Mouse (Mus musculus): Measurements from ENCODE around the gene Ankrd35. TPM values are rescaled to one million over a fixed set of nuclear protein-coding genes. Genes with fewer than 3 reads are reported as not detected.
"Not testable (repeated sequence)": the region's sequence is repeated elsewhere in the genome, so short reads cannot be mapped to it uniquely, and the experiment has no call there.

Gene Ankrd35
- polyA plus RNA-seq, 2 experiments: 3.7 to 4.2 TPM

DNA sequence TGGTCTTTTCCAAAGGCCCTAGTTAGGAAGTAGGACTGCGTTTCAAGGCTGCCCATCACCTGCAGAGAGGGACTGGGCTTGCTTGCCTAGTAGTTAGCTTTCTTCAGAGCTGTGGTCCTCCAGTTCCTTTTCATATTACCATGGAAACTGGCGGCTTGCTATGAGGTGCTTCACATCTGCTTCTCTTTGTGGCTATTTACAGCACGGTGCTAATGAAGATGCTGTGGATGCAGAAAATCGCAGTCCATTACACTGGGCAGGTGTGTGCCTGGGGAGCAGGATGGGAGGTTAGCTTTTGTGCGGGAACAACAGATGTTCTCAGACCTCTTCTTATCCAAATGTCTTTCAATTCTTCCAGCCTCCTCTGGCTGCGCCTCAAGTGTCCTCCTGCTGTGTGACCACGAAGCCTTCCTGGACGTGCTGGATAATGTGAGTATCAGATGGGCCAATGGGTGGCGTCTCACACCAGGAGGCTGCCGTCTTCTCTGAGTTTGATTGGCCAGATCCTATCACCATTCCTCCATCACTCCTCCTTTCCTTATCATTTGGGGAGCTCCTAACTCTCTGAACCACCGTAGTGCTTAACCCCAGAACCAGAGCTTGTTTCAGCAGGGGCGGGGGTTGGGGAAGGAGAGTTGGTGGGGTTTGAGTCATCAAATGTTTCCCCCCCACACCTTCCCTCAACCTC, 10.5 kb downstream of the Ankrd35 start:
- no peak for TF ChIP-seq POLR2A (IDR thresholded peaks at IDR 0.05; ENCODE audit: borderline replicate concordance, extremely low read depth, insufficient read depth, insufficient read length)
- H3K36me3 ChIP-seq (ENCODE audit: control insufficient read depth, insufficient read depth, low read length): no peaks in the 10 kb centered on the region
- H3K4me1 ChIP-seq (ENCODE audit: control insufficient read depth, insufficient read depth, low read length): peaks cover 6% of the 10 kb centered on the region; the same call in 1 of the 2 replicates
- no peak overlapping the region for H3K27ac ChIP-seq (replicated peaks; ENCODE audit: low read depth, low read length)
- H3K27me3 ChIP-seq (ENCODE audit: control insufficient read depth, insufficient read depth, low read length): 0 out of 2 replicates have a peak, but pooled peaks cover 11% of the 10 kb centered on the region
- no peak overlapping the region for H3K9ac ChIP-seq (ENCODE audit: low read depth, low read length, severe bottlenecking)
- 20% methylated on average over 12 of the region's 12 CpGs for WGBS
- DNase-seq (ENCODE audit: low spot score) (no peak), ATAC-seq (ENCODE audit: low FRiP score, low read depth) (no peak)
- H3K4me3 ChIP-seq (replicated peaks; ENCODE audit: low read length): no peak overlapping the region
- H3K9me3 ChIP-seq (ENCODE audit: control insufficient read depth, low read length): no peaks in the 10 kb centered on the region
- no peak overlapping the region for H3K4me2 ChIP-seq (replicated peaks; ENCODE audit: low read depth, low read length, severe bottlenecking)

DNA sequence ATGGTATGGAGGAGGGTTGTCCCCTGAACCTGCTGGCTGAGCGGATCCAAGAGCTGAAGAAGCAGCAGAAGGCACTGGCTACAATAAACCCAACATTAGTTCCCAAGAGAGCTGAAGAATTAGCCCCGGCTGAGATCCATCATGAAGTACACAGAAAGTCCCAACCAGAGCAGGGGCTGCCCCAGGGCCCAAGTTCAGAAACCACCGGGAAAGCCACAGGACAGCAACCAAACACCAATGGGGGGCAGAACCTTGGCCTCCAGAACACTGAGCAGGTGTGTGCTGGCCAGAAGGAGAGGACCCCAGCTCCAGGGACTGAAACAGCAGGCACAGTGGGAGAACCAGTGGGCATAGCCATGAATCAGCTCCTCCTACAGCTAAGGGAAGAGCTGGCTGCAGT, 13.6 kb downstream of the Ankrd35 start:
- no peak for DNase-seq (ENCODE audit: low spot score)
- WGBS: 78% methylated on average over 3 of the region's 3 CpGs
- H3K4me1 ChIP-seq (ENCODE audit: control insufficient read depth, insufficient read depth, low read length): peaks cover 6% of the 10 kb centered on the region; the same call in 1 of the 2 replicates
- no peak overlapping the region for H3K4me2 ChIP-seq (replicated peaks; ENCODE audit: low read depth, low read length, severe bottlenecking)
- H3K9me3 ChIP-seq (ENCODE audit: control insufficient read depth, low read length): no peaks in the 10 kb centered on the region
- no peak overlapping the region for H3K4me3 ChIP-seq (replicated peaks; ENCODE audit: low read length)
- no peak overlapping the region for H3K27ac ChIP-seq (replicated peaks; ENCODE audit: low read depth, low read length)
- TF ChIP-seq POLR2A (IDR thresholded peaks at IDR 0.05; ENCODE audit: borderline replicate concordance, extremely low read depth, insufficient read depth, insufficient read length): no peak
- no peak for ATAC-seq (ENCODE audit: low FRiP score, low read depth)
- 0 out of 2 replicates have a peak, but pooled peaks cover 11% of the 10 kb centered on the region for H3K27me3 ChIP-seq (ENCODE audit: control insufficient read depth, insufficient read depth, low read length)
- H3K36me3 ChIP-seq (ENCODE audit: control insufficient read depth, insufficient read depth, low read length): no peaks in the 10 kb centered on the region
- no peak overlapping the region for H3K9ac ChIP-seq (ENCODE audit: low read depth, low read length, severe bottlenecking)

DNA sequence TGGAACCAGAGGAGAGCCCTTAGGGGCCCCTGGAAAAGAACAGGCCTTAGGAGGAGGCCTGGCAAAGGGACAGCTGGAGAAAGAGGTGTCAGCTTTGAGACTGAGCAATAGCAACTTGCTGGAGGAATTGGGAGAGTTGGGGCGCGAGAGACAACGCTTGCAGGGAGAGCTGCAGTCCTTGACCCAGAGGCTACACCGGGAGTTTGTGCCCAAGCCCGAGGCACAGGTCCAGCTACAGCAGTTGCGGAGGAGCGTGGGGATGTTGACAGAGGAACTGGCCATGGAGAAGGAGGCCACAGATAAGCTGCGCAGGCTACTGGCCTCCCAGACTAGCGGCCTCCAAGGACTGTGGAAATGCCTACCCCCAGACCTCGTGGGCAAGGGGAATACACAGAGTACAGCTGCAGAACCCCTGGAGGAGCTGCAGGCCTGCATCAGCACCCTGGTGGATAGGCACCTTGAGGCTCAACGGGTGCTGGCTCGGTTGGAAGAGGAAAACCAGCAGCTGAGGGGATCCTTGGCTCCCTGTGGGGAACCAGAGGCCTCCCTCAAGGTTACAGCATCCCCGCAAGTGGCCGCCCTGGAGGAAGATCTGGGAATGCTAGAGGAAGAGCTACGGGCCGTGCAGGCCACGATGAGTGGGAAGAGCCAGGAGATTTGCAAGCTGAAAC, 14.4 kb downstream of the Ankrd35 start:
- TF ChIP-seq POLR2A (IDR thresholded peaks at IDR 0.05; ENCODE audit: borderline replicate concordance, extremely low read depth, insufficient read depth, insufficient read length): no peak
- Histone ChIP-seq H3K27me3 (ENCODE audit: control insufficient read depth, insufficient read depth, low read length) (0 out of 2 replicates have a peak, but pooled peaks cover 11% of the 10 kb centered on the region), H3K36me3 (ENCODE audit: control insufficient read depth, insufficient read depth, low read length) (no peaks in the 10 kb centered on the region), H3K4me1 (ENCODE audit: control insufficient read depth, insufficient read depth, low read length) (peaks cover 6% of the 10 kb centered on the region; the same call in 1 of the 2 replicates), H3K27ac (replicated peaks; ENCODE audit: low read depth, low read length) (no peak overlapping the region), H3K9me3 (ENCODE audit: control insufficient read depth, low read length) (no peaks in the 10 kb centered on the region), H3K9ac (ENCODE audit: low read depth, low read length, severe bottlenecking) (peak overlapping the region; percentile 49), H3K4me3 (replicated peaks; ENCODE audit: low read length) (peak overlapping the region; percentile 33), H3K4me2 (replicated peaks; ENCODE audit: low read depth, low read length, severe bottlenecking) (peak overlapping the region; percentile 56)
- ATAC-seq (ENCODE audit: low FRiP score, low read depth) (no peak), DNase-seq (ENCODE audit: low spot score) (no peak)
- 52% methylated on average over 17 of the region's 17 CpGs for WGBS

DNA sequence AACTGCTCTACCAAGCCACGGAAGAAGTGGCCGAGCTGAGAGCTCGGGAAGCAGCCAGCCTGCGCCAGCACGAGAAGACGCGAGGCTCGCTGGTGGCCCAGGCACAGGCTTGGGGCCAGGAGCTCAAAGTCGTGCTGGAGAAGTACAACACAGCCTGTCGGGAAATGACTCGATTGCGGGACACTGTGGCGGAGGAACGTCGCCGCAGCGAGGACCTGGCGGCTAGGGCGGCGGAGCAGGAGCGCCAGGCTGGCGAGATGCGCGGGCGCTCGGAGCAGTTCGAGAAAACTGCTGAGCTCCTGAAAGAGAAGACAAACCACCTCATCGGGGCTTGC, 14.9 kb downstream of the Ankrd35 start:
- no peak for ATAC-seq (ENCODE audit: low FRiP score, low read depth)
- Histone ChIP-seq H3K27ac (replicated peaks; ENCODE audit: low read depth, low read length) (no peak overlapping the region), H3K27me3 (ENCODE audit: control insufficient read depth, insufficient read depth, low read length) (0 out of 2 replicates have a peak, but pooled peaks cover 11% of the 10 kb centered on the region), H3K4me3 (replicated peaks; ENCODE audit: low read length) (peak overlapping the region; percentile 33), H3K9me3 (ENCODE audit: control insufficient read depth, low read length) (no peaks in the 10 kb centered on the region), H3K4me1 (ENCODE audit: control insufficient read depth, insufficient read depth, low read length) (peaks cover 6% of the 10 kb centered on the region; the same call in 1 of the 2 replicates), H3K9ac (ENCODE audit: low read depth, low read length, severe bottlenecking) (peak overlapping the region; percentile 49), H3K36me3 (ENCODE audit: control insufficient read depth, insufficient read depth, low read length) (no peaks in the 10 kb centered on the region), H3K4me2 (replicated peaks; ENCODE audit: low read depth, low read length, severe bottlenecking) (peak overlapping the region; percentile 56)
- TF ChIP-seq POLR2A (IDR thresholded peaks at IDR 0.05; ENCODE audit: borderline replicate concordance, extremely low read depth, insufficient read depth, insufficient read length): no peak
- no peak for DNase-seq (ENCODE audit: low spot score)
- 25% methylated on average over 28 of the region's 28 CpGs for WGBS

DNA sequence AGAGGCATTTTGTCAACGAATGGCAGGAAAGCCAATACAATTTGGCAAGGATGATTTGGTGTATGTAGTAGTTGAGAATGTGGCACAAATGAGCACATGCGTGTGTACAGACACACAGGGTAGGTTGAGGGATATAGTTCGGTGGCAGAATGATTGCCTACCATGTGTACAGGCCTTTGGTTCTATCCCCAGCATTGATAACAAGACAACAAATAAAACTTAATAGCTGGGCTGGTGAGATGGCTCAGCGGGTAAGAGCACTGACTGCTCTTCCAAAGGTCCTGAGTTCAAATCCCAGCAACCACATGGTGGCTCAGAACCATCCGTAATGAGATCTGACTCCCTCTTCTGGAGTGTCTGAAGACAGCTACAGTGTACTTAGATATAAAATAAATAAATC, 16.1 kb downstream of the Ankrd35 start:
- 0 out of 2 replicates have a peak, but pooled peaks cover 11% of the 10 kb centered on the region for H3K27me3 ChIP-seq (ENCODE audit: control insufficient read depth, insufficient read depth, low read length)
- 91% methylated on average over 5 of the region's 5 CpGs for WGBS

More for the DNA sequence above, 16.1 kb downstream of the Ankrd35 start:
- DNase-seq (ENCODE audit: low spot score); H3K4me2 ChIP-seq (replicated peaks; ENCODE audit: low read depth, low read length, severe bottlenecking); H3K27ac ChIP-seq (replicated peaks; ENCODE audit: low read depth, low read length); ATAC-seq (ENCODE audit: low FRiP score, low read depth); H3K4me3 ChIP-seq (replicated peaks; ENCODE audit: low read length); H3K9ac ChIP-seq (ENCODE audit: low read depth, low read length, severe bottlenecking); H3K36me3 ChIP-seq (ENCODE audit: control insufficient read depth, insufficient read depth, low read length); H3K4me1 ChIP-seq (ENCODE audit: control insufficient read depth, insufficient read depth, low read length); H3K9me3 ChIP-seq (ENCODE audit: control insufficient read depth, low read length): not testable (repeated sequence)
